Mouse (Mus musculus) left cerebral cortex, postnatal 4 days (tissue): ENCODE measurements around the gene Gm6904. TPM values are rescaled to one million over a fixed set of nuclear protein-coding genes. Genes with fewer than 3 reads are reported as not detected.

ENCODE experiments used
- total RNA-seq, 2 experiments: library from RNA; stranded (reverse); gene quantifications; 2 replicates each; pipeline ENCODE4 v1.2.3; 2021

The Gm6904 gene
- total RNA-seq, 2 experiments from 2014 or later, result not detected

Other genes starting within 250 kb of the Gm6904 start
- gene 1700129C05Rik, start 117.3 kb downstream of the Gm6904 start, total RNA-seq, result not detected
- not detected for gene Gm5142, start 81.5 kb downstream of the Gm6904 start, total RNA-seq
- gene Rcbtb1, start 59.0 kb downstream of the Gm6904 start, total RNA-seq, result 10 to 100 TPM; 43.7 to 48.6 TPM
- not detected for gene Phf11a, start 37.3 kb upstream of the Gm6904 start, total RNA-seq
- gene Phf11b, start 81.1 kb upstream of the Gm6904 start, total RNA-seq, result not detected
- under 1 TPM; 0.28 to 0.46 TPM for gene Phf11d, start 105.3 kb upstream of the Gm6904 start, total RNA-seq
- gene Phf11c, start 135.2 kb upstream of the Gm6904 start, total RNA-seq, result under 1 TPM; 0.14 to 0.48 TPM
- 1 to 10 TPM; 4.6 to 5.8 TPM for gene Setdb2, start 180.7 kb upstream of the Gm6904 start, total RNA-seq
- 10 to 100 TPM; 14.5 to 17.4 TPM for gene Cab39l, start 180.8 kb upstream of the Gm6904 start, total RNA-seq